Mouse (Mus musculus): ENCODE results near the gene Orc3. TPM values are rescaled to one million over a fixed set of nuclear protein-coding genes. Genes with fewer than 3 reads are reported as not detected.
"Not testable (repeated sequence)": the region's sequence is repeated elsewhere in the genome, so short reads cannot be mapped to it uniquely, and the experiment has no call there.

Orc3 gene
- polyA plus RNA-seq, 1 experiment from 2014 or later: 91.7 TPM

DNA sequence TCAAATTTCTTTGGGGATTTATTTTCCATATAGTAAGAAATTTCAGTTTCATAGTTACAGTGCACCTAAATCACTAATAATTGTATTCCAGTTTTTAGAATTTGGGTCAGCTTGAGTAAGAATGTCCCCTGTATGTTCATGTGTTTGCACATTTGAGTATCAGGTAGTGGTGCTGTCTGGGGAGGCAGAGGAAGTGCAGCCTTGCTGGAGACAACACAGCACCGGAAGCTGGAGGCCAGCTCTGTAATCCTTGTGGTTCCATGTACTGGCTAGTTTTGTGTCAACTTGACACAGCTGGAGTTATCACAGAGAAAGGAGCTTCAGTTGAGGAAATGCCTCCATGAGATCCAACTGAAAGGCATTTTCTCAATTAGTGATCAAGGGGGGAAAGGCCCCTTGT, 33.3 kb downstream of the Orc3 start:
- WGBS: 89% methylated on average over 1 of the region's 1 CpGs
- H3K9ac ChIP-seq; H3K27ac ChIP-seq; H3K27me3 ChIP-seq; ATAC-seq; H3K4me1 ChIP-seq; H3K4me3 ChIP-seq; H3K4me2 ChIP-seq; H3K9me3 ChIP-seq (replicated peaks): not testable (repeated sequence)
- peaks cover 78% of the 10 kb centered on the region for H3K36me3 ChIP-seq (ENCODE audit: poor library complexity, severe bottlenecking)

DNA sequence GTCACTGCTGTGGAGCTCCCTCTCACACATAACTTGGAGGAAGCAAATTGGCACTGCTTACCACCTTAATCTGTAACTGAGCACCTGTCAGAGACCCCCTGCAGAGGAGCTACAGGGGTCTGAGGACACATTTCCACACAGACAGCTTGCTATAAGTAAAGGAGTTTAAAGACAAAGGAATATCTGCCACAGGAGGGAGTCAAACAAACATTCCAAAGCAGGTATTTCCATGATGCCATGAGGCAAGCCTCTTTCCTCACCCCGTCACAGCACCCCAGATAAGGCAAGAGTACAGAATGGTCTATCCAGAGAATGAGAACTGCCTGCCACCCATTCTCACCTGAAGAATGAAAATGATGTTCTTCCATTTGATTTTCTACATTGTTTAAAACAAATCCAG, 35.5 kb downstream of the Orc3 start:
- Histone ChIP-seq H3K36me3 (ENCODE audit: poor library complexity, severe bottlenecking) (peaks cover 88% of the 10 kb centered on the region), H3K4me3 (no peak overlapping the region), H3K9ac (no peak overlapping the region), H3K9me3 (replicated peaks) (no peaks in the 10 kb centered on the region), H3K27ac (no peak overlapping the region), H3K4me2 (no peak overlapping the region), H3K4me1 (no peaks in the 10 kb centered on the region), H3K27me3 (no peaks in the 10 kb centered on the region)
- 88% methylated on average over 1 of the region's 1 CpGs for WGBS
- no peak for ATAC-seq

DNA sequence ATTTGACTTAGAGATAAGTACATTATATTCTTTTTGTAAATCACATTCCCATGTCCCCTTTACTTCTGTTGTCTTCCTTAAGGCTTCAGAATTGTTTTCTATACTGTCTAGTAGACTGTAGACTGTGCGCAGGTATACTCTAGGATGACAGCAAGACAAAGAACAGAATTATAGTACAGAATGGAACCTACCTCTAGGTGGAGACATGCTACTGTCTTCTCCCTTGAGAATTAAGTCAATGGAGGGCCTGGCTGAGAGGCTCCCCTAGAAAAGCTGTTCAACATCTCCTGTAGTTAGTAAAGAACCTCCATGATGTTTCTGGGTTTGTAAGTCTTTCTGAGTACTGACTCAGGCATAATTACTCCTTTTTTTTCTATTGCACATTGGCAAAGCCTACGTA, 37.7 kb downstream of the Orc3 start:
- Histone ChIP-seq H3K4me2 (no peak overlapping the region), H3K27me3 (no peaks in the 10 kb centered on the region), H3K4me3 (no peak overlapping the region), H3K9ac (no peak overlapping the region), H3K36me3 (ENCODE audit: poor library complexity, severe bottlenecking) (peaks cover 86% of the 10 kb centered on the region), H3K27ac (no peak overlapping the region), H3K4me1 (no peaks in the 10 kb centered on the region), H3K9me3 (replicated peaks) (no peaks in the 10 kb centered on the region)
- no peak for ATAC-seq
- WGBS: 97% methylated on average over 2 of the region's 2 CpGs

DNA sequence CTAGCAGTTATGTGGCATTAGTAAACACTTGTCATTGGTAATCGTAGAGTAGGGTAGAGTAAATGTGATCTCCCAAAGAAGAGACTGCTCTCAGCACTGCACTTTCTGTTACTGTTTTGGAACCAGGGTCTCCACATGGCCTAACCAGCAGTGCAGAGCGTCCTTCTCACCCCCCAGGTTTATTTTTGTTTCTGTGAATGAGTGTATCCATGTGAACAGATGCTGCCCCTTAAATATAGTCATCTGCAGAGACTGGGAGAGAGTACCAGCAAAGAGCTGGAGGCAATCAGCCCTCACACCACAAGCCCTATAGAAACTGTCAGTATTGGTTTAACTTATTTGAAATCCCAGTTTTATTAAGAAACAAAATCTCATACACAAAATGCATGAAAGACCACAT, 41.9 kb downstream of the Orc3 start:
- Histone ChIP-seq H3K27me3 (no peaks in the 10 kb centered on the region), H3K4me1 (no peaks in the 10 kb centered on the region), H3K4me2 (no peak overlapping the region), H3K9me3 (replicated peaks) (no peaks in the 10 kb centered on the region), H3K36me3 (ENCODE audit: poor library complexity, severe bottlenecking) (peaks cover 90% of the 10 kb centered on the region), H3K27ac (no peak overlapping the region), H3K4me3 (no peak overlapping the region), H3K9ac (no peak overlapping the region)
- 90% methylated on average over 2 of the region's 2 CpGs for WGBS
- no peak for ATAC-seq

DNA sequence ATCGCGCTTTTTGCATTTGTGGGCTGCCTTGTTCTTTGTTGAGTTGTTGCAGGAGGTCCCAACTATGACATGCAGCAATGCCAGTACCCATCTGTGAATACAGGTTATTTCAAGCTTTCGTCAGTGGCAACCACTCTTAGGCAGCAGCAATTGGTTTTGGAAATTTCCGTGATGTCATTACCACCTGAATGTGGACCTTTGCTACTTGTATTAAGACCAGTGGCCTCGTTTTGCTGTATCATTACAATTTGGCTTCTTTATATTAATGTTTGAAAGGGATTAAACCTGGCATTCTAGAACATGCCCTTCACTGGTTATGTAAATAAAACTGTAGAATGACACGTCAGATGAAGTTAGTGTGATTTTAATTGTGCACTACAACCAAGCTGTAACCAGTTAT, 48.5 kb downstream of the Orc3 start:
- no peaks in the 10 kb centered on the region for H3K27me3 ChIP-seq
- peaks cover 3% of the 10 kb centered on the region; the same call in 1 of the 2 replicates for H3K4me1 ChIP-seq
- H3K9me3 ChIP-seq (replicated peaks): no peaks in the 10 kb centered on the region
- H3K4me2 ChIP-seq: no peak overlapping the region
- H3K27ac ChIP-seq: no peak overlapping the region
- no peak overlapping the region for H3K9ac ChIP-seq
- no peak for ATAC-seq
- H3K4me3 ChIP-seq: no peak overlapping the region
- WGBS: 92% methylated on average over 6 of the region's 6 CpGs
- H3K36me3 ChIP-seq (ENCODE audit: poor library complexity, severe bottlenecking): peaks cover 69% of the 10 kb centered on the region

DNA sequence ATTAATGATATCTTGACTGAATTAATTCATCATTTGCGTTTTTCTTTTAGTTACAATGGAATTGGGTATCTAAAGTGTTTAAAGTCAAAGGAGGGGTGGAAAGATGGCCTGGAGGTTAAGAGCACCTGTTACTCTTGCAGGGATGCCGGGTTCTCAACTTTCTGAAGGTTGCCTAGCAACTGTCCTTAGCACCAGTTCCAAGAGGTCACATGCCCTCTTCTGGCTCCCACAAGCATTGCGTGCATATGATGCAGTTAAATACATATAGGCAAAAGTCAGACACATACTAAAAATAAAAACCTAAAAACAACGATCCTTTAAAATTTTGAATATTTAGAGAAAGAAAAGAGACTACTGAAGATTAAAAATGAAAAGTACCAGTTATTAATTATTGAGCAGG, 53.8 kb downstream of the Orc3 start:
- ATAC-seq: peak; percentile 45; the same call in 1 of the 2 replicates
- no peak overlapping the region for H3K4me2 ChIP-seq
- H3K9ac ChIP-seq: no peak overlapping the region
- no peak overlapping the region for H3K4me3 ChIP-seq
- H3K36me3 ChIP-seq (ENCODE audit: poor library complexity, severe bottlenecking): peaks cover 22% of the 10 kb centered on the region
- H3K27me3 ChIP-seq: no peaks in the 10 kb centered on the region
- H3K4me1 ChIP-seq: peaks cover 16% of the 10 kb centered on the region
- no peaks in the 10 kb centered on the region for H3K9me3 ChIP-seq (replicated peaks)
- 51% methylated on average over 4 of the region's 4 CpGs for WGBS
- H3K27ac ChIP-seq: no peak overlapping the region

DNA sequence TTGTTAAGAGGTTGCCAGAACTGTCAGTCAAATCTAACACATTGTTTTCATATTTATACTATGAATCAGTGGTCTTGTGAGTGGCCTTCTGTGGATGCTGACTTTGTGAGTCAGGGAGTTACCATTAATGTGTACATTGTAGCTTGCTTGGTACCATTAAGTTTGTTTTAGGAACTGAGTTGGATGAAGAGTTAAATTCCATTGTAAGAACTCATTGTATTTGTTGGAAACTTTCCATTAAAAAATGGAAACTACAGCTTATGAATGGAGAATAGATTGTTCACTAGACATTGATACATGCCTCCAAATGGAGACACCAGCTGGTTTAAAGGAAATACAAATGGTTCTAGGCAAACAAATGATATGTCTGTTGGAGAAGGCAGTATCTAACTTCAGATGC, 58.6 kb downstream of the Orc3 start:
- Histone ChIP-seq H3K27me3 (no peaks in the 10 kb centered on the region), H3K4me3 (no peak overlapping the region), H3K36me3 (ENCODE audit: poor library complexity, severe bottlenecking) (no peaks in the 10 kb centered on the region), H3K9ac (no peak overlapping the region), H3K27ac (no peak overlapping the region), H3K4me1 (peaks cover 45% of the 10 kb centered on the region), H3K4me2 (no peak overlapping the region), H3K9me3 (replicated peaks) (no peaks in the 10 kb centered on the region)
- no peak for ATAC-seq

DNA sequence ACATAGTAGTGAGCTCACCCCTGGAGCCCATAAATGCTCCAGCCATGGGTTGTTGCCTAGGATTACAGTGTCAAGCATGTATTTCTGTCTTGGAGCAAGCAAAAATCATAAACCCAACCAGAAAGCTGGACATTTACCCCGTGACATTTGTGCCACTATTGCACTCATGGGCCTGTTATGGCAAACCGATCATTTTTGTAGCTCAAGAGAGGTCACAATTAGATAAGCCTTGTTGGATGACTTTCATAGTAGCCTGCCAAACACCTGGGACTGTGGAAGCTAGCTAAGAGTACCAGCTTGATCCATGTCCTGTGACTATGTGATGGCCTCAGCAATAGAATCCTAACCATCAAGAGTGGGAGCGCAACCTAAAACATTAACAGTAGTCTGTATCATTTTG, 59.1 kb downstream of the Orc3 start:
- ATAC-seq: no peak
- no peak overlapping the region for H3K4me3 ChIP-seq

DNA sequence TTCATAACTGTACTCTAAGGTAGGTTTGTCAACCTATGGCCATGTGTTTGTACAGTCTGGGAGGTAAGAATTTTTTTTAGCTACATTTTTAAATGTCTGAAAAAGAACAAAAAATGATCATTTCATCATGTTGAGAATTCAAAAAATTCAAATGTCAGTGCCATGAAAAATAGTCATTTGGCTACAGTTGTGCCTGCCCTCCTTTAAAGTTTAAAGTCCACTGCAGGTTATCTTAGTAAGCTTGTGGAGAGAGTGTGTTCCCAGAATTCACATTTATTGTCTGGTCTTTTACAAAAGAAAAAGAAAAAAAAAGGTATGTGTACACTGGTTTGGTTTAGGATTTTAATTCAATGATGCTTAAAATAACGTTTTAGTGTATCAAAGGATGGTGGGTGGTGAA, 60.1 kb downstream of the Orc3 start:
- no peak overlapping the region for H3K4me2 ChIP-seq
- peaks cover 46% of the 10 kb centered on the region for H3K4me1 ChIP-seq
- no peak for ATAC-seq

More for the DNA sequence above, 59.1 kb downstream of the Orc3 start:
- no peak overlapping the region for H3K4me2 ChIP-seq
- H3K27me3 ChIP-seq: no peaks in the 10 kb centered on the region
- H3K27ac ChIP-seq: no peak overlapping the region
- no peak overlapping the region for H3K9ac ChIP-seq
- peaks cover 45% of the 10 kb centered on the region for H3K4me1 ChIP-seq
- no peaks in the 10 kb centered on the region for H3K9me3 ChIP-seq (replicated peaks)
- 98% methylated on average over 3 of the region's 3 CpGs for WGBS
- H3K36me3 ChIP-seq (ENCODE audit: poor library complexity, severe bottlenecking): no peaks in the 10 kb centered on the region

DNA sequence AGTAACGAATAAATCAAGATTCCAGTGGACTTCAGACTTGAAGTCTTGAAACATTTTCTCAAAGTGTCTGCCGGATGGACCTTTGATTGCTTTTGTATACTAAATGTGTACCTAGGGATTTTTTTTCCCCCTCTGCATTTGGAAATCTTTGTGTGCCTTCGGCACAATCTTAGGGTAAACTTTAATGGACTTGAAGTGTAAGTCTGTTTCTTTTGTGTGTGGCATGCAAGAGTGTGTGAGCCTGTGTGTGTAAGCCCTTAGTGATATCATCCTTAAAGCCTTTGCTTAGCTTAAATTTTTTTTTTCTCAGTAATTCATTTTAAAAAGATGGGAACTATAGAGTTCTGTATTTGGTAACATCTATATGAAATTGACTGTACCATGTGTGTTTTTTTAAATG, 62.8 kb downstream of the Orc3 start:
- H3K4me3 ChIP-seq: peak overlapping the region; percentile 98
- H3K4me1 ChIP-seq: peaks cover 44% of the 10 kb centered on the region
- 25% methylated on average over 3 of the region's 3 CpGs for WGBS
- no peaks in the 10 kb centered on the region for H3K36me3 ChIP-seq (ENCODE audit: poor library complexity, severe bottlenecking)
- no peak overlapping the region for H3K27ac ChIP-seq
- no peaks in the 10 kb centered on the region for H3K9me3 ChIP-seq (replicated peaks)
- peak overlapping the region; percentile 68 for H3K4me2 ChIP-seq
- H3K9ac ChIP-seq: peak overlapping the region; percentile 99
- H3K27me3 ChIP-seq: no peaks in the 10 kb centered on the region
- ATAC-seq: no peak

More for the DNA sequence above, 60.1 kb downstream of the Orc3 start:
- H3K27me3 ChIP-seq: no peaks in the 10 kb centered on the region
- H3K9me3 ChIP-seq (replicated peaks): no peaks in the 10 kb centered on the region
- no peak overlapping the region for H3K27ac ChIP-seq
- no peaks in the 10 kb centered on the region for H3K36me3 ChIP-seq (ENCODE audit: poor library complexity, severe bottlenecking)
- no peak overlapping the region for H3K4me3 ChIP-seq
- no peak overlapping the region for H3K9ac ChIP-seq
- 15% methylated on average over 1 of the region's 1 CpGs for WGBS

DNA sequence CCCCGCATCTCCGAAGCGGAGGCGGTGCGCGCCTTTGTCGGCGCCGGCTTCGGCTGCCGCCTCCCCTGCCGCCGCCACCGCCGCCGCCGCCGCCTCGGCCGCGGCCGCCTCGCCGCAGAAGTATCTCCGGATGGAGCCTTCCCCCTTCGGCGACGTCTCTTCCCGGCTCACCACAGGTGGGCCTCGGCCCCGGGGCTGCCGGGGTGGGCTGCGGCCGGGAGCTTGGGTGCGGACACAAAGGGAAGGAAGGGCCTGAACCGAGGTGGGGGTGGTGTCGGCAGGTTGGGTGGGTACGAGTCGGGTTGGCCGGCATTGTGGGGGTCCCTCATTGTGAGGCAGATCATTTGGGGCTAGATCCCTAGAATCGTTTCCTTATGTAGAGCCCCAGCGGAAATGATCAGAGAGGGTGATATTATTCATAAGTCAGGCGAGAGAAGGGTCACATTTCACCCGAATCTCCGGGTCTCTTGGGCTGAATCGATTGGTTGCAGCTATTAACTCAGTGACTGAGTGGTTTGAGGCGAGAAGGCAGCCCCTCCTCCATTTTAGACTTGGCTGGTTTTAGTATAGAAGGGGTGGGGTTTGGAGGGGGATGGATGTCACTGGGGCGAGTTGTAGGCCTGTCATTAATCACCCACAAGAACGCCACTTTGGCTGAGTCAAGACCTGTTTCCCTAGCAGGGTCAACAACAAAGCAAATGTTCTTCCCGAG, 63.5 kb downstream of the Orc3 start:
- Histone ChIP-seq H3K27me3 (no peaks in the 10 kb centered on the region), H3K4me1 (peaks cover 37% of the 10 kb centered on the region), H3K27ac (peak overlapping the region; percentile 94), H3K9me3 (replicated peaks) (no peaks in the 10 kb centered on the region), H3K36me3 (ENCODE audit: poor library complexity, severe bottlenecking) (no peaks in the 10 kb centered on the region), H3K4me3 (peak overlapping the region; percentile 98), H3K9ac (peak overlapping the region; percentile 99), H3K4me2 (peak overlapping the region; percentile 68)
- WGBS: 0% methylated on average over 39 of the region's 50 CpGs
- peak; percentile 46 for ATAC-seq

DNA sequence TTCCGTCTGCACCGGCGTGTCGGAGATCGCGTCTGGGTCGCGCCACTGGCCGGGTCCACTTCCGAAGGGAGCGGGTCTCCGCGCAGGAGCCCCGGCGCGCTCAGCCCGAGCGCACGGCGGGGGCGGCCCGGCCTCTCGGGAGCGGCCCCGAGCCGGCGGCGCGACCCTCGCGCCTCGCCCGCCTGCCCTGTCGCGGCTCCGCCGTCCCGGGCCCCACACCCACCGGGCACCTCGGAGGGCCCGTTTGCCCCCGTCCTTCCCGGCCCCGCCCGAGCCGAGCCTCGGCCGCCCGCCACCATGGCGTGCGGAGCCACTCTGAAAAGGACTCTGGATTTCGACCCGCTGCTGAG, 64.0 kb downstream of the Orc3 start, which contains the start of gene Akirin2:
TSS of gene Akirin2 (plus strand) at position 190 of the 350 bp plus-strand sequence.
- no peaks in the 10 kb centered on the region for H3K27me3 ChIP-seq
- H3K4me1 ChIP-seq: peaks cover 32% of the 10 kb centered on the region
- H3K4me3 ChIP-seq: peak within 1 kb of the TSS; percentile 98
- no peaks in the 10 kb centered on the region for H3K9me3 ChIP-seq (replicated peaks)
- under 1% methylated on average over 33 of the region's 53 CpGs for WGBS
- no peak; the same call in 1 of the 2 replicates for ATAC-seq
- H3K4me2 ChIP-seq: peak within 1 kb of the TSS; percentile 68
- H3K36me3 ChIP-seq (ENCODE audit: poor library complexity, severe bottlenecking): no peaks in the 10 kb centered on the region
- peak within 1 kb of the TSS; percentile 99 for H3K9ac ChIP-seq
- H3K27ac ChIP-seq: peak within 1 kb of the TSS; percentile 94

Measured in forebrain, embryonic 13.5 days (tissue).